22 mouse cellular contexts compared by ENCODE assay signal in genomic region chr1:163355626-163356156, GRCm38 (mm10). TPM values are rescaled to one million over a fixed set of nuclear protein-coding genes. Genes with fewer than 3 reads are reported as not detected.
DNase-seq lines count a peak whose midpoint lies in the region; ATAC-seq and TF ChIP-seq lines count a peak whose summit lies in the region.
"Had no signal": no experiment of that assay in that cellular context is flagged by ENCODE, and none has a peak within 500 bp of the region (broad histone marks: within the 10 kb centered on the region; RNA-seq: fewer than 3 reads in every experiment).

No protein-coding gene starts in this region.

- no peak overlapping the region for H3K4me2 ChIP-seq in embryonic facial prominence, embryonic 15.5 days (replicated peaks)
- peak overlapping the region; percentile 12 for H3K4me2 ChIP-seq in limb, embryonic 13.5 days (replicated peaks)
- no peak overlapping the region for H3K4me2 ChIP-seq in lung, postnatal 0 days (replicated peaks; ENCODE audit: low read depth, low read length)
- H3K4me2 ChIP-seq: hindbrain, embryonic 15.5 days; kidney, embryonic 15.5 days; midbrain, embryonic 15.5 days had no signal

- TF ChIP-seq CTCF in lung, postnatal 0 days (IDR thresholded peaks at IDR 0.05): no peak

- WGBS in embryonic facial prominence, embryonic 15.5 days: 33% methylated on average over 3 of the region's 3 CpGs
- 5% methylated on average over 3 of the region's 3 CpGs for WGBS in limb, embryonic 13.5 days
- 29% methylated on average over 3 of the region's 3 CpGs for WGBS in lung, postnatal 0 days

- H3K27me3 ChIP-seq in embryonic facial prominence, embryonic 15.5 days: no peaks in the 10 kb centered on the region
- H3K27me3 ChIP-seq in limb, embryonic 13.5 days: no peaks in the 10 kb centered on the region
- H3K27me3 ChIP-seq in lung, postnatal 0 days (replicated peaks; ENCODE audit: insufficient read depth, low read length): no peaks in the 10 kb centered on the region
- H3K27me3 ChIP-seq: hindbrain, embryonic 15.5 days; kidney, embryonic 15.5 days; midbrain, embryonic 15.5 days had no signal

- H3K4me1 ChIP-seq in embryonic facial prominence, embryonic 15.5 days: peaks cover 12% of the 10 kb centered on the region; the same call in 1 of the 2 replicates
- peaks cover 30% of the 10 kb centered on the region for H3K4me1 ChIP-seq in limb, embryonic 13.5 days
- H3K4me1 ChIP-seq in lung, postnatal 0 days (ENCODE audit: insufficient read depth, low read depth, low read length): no peaks in the 10 kb centered on the region
- H3K4me1 ChIP-seq: hindbrain, embryonic 15.5 days; megakaryocyte, embryonic 14.5 days; midbrain, embryonic 15.5 days had no signal

- TF ChIP-seq EP300 in lung, postnatal 0 days (IDR thresholded peaks at IDR 0.05): no peak

- peak overlapping the region; percentile 39; the same call in 1 of the 2 replicates for H3K27ac ChIP-seq in embryonic facial prominence, embryonic 15.5 days (replicated peaks)
- 0 out of 2 replicates have a peak overlapping the region, but pooled peaks have one; percentile 6 for H3K27ac ChIP-seq in limb, embryonic 13.5 days
- no peak overlapping the region for H3K27ac ChIP-seq in lung, postnatal 0 days (ENCODE audit: low read length)
- H3K27ac ChIP-seq: gastrocnemius, adult 2 months; hindbrain, embryonic 15.5 days; kidney, embryonic 15.5 days; midbrain, embryonic 15.5 days; stomach, postnatal 0 days had no signal

- H3K4me3 ChIP-seq in embryonic facial prominence, embryonic 15.5 days (replicated peaks): no peak overlapping the region
- H3K4me3 ChIP-seq in limb, embryonic 13.5 days: no peak overlapping the region
- no peak overlapping the region for H3K4me3 ChIP-seq in lung, postnatal 0 days (ENCODE audit: low read depth, low read length)
- H3K4me3 ChIP-seq: gastrocnemius, adult 2 months; hindbrain, embryonic 15.5 days; kidney, embryonic 15.5 days; megakaryocyte, embryonic 14.5 days; midbrain, embryonic 15.5 days had no signal

- no peak overlapping the region for H3K9ac ChIP-seq in embryonic facial prominence, embryonic 15.5 days
- H3K9ac ChIP-seq in limb, embryonic 13.5 days: no peak overlapping the region
- H3K9ac ChIP-seq in lung, postnatal 0 days (replicated peaks; ENCODE audit: low read depth): no peak overlapping the region
- H3K9ac ChIP-seq: hindbrain, embryonic 15.5 days; kidney, embryonic 15.5 days; liver, postnatal 0 days; midbrain, embryonic 15.5 days had no signal

- DNase-seq in embryo, embryonic 10 days (ENCODE audit: low spot score): peak; percentile 19
- DNase-seq in embryo, embryonic 11 days: no peak
- DNase-seq in adipocyte (ENCODE audit: low spot score): peak; percentile 49
- DNase-seq in testis, postnatal 10 days (ENCODE audit: low spot score): no peak
- DNase-seq in kidney, postnatal 25 days: no peak
- no peak for DNase-seq in lung, postnatal 0 days (ENCODE audit: low spot score)
- DNase-seq: adrenal gland, postnatal 25 days; cerebellum, adult 8-10 months; cerebellum, postnatal 36 days; gastrocnemius, adult 2 months; heart, postnatal 4 days; kidney, postnatal 4 days; layer of hippocampus, adult 9-11 months; liver, postnatal 0 days had no signal

- H3K36me3 ChIP-seq in embryonic facial prominence, embryonic 15.5 days: no peaks in the 10 kb centered on the region
- no peaks in the 10 kb centered on the region for H3K36me3 ChIP-seq in limb, embryonic 13.5 days
- H3K36me3 ChIP-seq in lung, postnatal 0 days (ENCODE audit: insufficient read depth, low read length): no peaks in the 10 kb centered on the region
- H3K36me3 ChIP-seq: hindbrain, embryonic 15.5 days; kidney, embryonic 15.5 days; midbrain, embryonic 15.5 days had no signal

- no peaks in the 10 kb centered on the region for H3K9me3 ChIP-seq in embryonic facial prominence, embryonic 15.5 days (replicated peaks)
- H3K9me3 ChIP-seq in limb, embryonic 13.5 days: no peaks in the 10 kb centered on the region
- no peaks in the 10 kb centered on the region for H3K9me3 ChIP-seq in lung, postnatal 0 days (ENCODE audit: low read length)
- H3K9me3 ChIP-seq: hindbrain, embryonic 15.5 days; kidney, embryonic 15.5 days; megakaryocyte, embryonic 14.5 days; midbrain, embryonic 15.5 days had no signal

- no peak for ATAC-seq in embryonic facial prominence, embryonic 15.5 days (ENCODE audit: insufficient number of reproducible peaks, low FRiP score, low TSS enrichment, low read depth)
- ATAC-seq in limb, embryonic 13.5 days (ENCODE audit: low FRiP score, low read depth): no peak
- no peak for ATAC-seq in lung, postnatal 0 days
- ATAC-seq: intestine, postnatal 0 days; liver, postnatal 0 days; midbrain, embryonic 15.5 days had no signal

RNA-seq across cellular contexts. Expression of gene Prrx1, which starts 42.2 kb away (rescaled TPM):
- polyA plus RNA-seq in embryonic facial prominence, embryonic 15.5 days (2015; fragmentation: Nextera tagmentation; extraction: Ambion mirVana): 98.5 and 110 TPM in 2 replicates
- polyA plus RNA-seq in limb, embryonic 13.5 days (2015; fragmentation: Nextera tagmentation; extraction: Ambion mirVana): 160 and 179 TPM in 2 replicates
- polyA plus RNA-seq in lung, postnatal 0 days (2015; fragmentation: Nextera tagmentation; extraction: Ambion mirVana): 3.6 and 4.6 TPM in 2 replicates

RNA-seq across cellular contexts. Expression of gene Gorab, which starts 47.8 kb away (rescaled TPM):
- 28.6 and 30.3 TPM in 2 replicates for polyA plus RNA-seq in embryonic facial prominence, embryonic 15.5 days (2015; fragmentation: Nextera tagmentation; extraction: Ambion mirVana)
- polyA plus RNA-seq in limb, embryonic 13.5 days (2015; fragmentation: Nextera tagmentation; extraction: Ambion mirVana): 35.2 and 35.6 TPM in 2 replicates
- 9.6 and 11.1 TPM in 2 replicates for polyA plus RNA-seq in lung, postnatal 0 days (2015; fragmentation: Nextera tagmentation; extraction: Ambion mirVana)

Comparison
In these comparisons a context has a peak if more than half of its experiments do, and no peak if none do; other contexts are left out.
1. DNase-seq: peak in embryo, embryonic 10 days (single experiment) and adipocyte (single experiment); none in embryo, embryonic 11 days (single experiment), testis, postnatal 10 days (single experiment), kidney, postnatal 25 days (0 of 2) and lung, postnatal 0 days (single experiment).
2. RNA of gene Prrx1, which starts 42.2 kb away (polyA plus RNA-seq): 160 to 179 TPM in limb, embryonic 13.5 days and 98.5 to 110 TPM in embryonic facial prominence, embryonic 15.5 days; 3.6 to 4.6 TPM in lung, postnatal 0 days; every median in the first group is over 10 times any median in the second.